Mouse (Mus musculus) liver, postnatal 0 days (tissue): ENCODE measurements at regions not wholly inside any gene's neighbourhood (a gene's known extent, or its start where the extent isn't known, plus 50 kb on each side); places are given as distances from the start of the nearest gene placed in this dataset.

Experiments
- ATAC-seq: fragments of 200-750 bp; cut with Nextera tagmentation; 2 replicates; pipeline ENCODE4 v1.8.0; 2017; ENCODE audit warnings: mild to moderate bottlenecking, moderate library complexity
- DNase-seq: peaks from one replicate; pipeline ENCODE4 v3.0.0-alpha.2; 2016
- H3K27ac ChIP-seq: fragments of 300-500 bp; sonication (generic); 2 replicates; pipeline ENCODE4 v1.5.1; 2014; ENCODE audit warnings: antibody characterized with exemption, moderate library complexity, mild to moderate bottlenecking, low read depth
- H3K27me3 ChIP-seq: fragments of 300-500 bp; sonication (generic); 2 replicates; pipeline ENCODE4 v1.6.1; 2014; ENCODE audit warnings: low read length, control low read depth, mixed read lengths; ENCODE audit not compliant: insufficient read depth
- H3K36me3 ChIP-seq: fragments of 300-500 bp; sonication (generic); replicated peaks from 2 replicates; pipeline ENCODE4 v1.6.1; 2014; ENCODE audit warnings: mild to moderate bottlenecking, control low read depth, low read length, moderate library complexity, mixed read lengths; ENCODE audit not compliant: insufficient read depth
- H3K4me1 ChIP-seq: fragments of 300-500 bp; sonication (generic); 2 replicates; pipeline ENCODE4 v1.6.1; 2014; ENCODE audit warnings: antibody characterized with exemption, mild to moderate bottlenecking, control low read depth; ENCODE audit not compliant: insufficient read depth
- H3K4me2 ChIP-seq: fragments of 300-500 bp; sonication (generic); 2 replicates; pipeline ENCODE4 v1.6.1; 2014; ENCODE audit warnings: low read depth, mild to moderate bottlenecking, low read length, moderate library complexity, mixed read lengths
- H3K4me3 ChIP-seq: fragments of 300-500 bp; sonication (generic); 2 replicates; pipeline ENCODE4 v1.5.1; 2014; ENCODE audit warnings: low read depth, low read length
- H3K9ac ChIP-seq: fragments of 300-500 bp; sonication (generic); replicated peaks from 2 replicates; pipeline ENCODE4 v1.6.1; 2014; ENCODE audit warnings: mild to moderate bottlenecking, moderate library complexity
- H3K9me3 ChIP-seq: fragments of 300-500 bp; sonication (generic); 2 replicates; pipeline ENCODE4 v1.6.1; 2016; ENCODE audit warnings: mild to moderate bottlenecking, control low read depth, low read length, mixed read lengths
- CTCF ChIP-seq: sonication (generic); IDR thresholded peaks from 2 replicates; pipeline ENCODE4 v1.5.1; 2016; ENCODE audit warnings: antibody characterized with exemption, low read depth
- EP300 ChIP-seq: IDR thresholded peaks from 2 replicates; pipeline ENCODE4 v1.6.1; 2016; ENCODE audit warnings: antibody characterized with exemption, low read depth, mild to moderate bottlenecking
- WGBS: fragments of 180-500 bp; shearing (Covaris S2); extraction: QIAGEN DNeasy Blood & Tissue Kit; methylation state at CpG from one replicate; pipeline ENCODE4 v1.1.7; 2014; ENCODE audit not compliant: insufficient replicate concordance; 5-methylcytosine and 5-hydroxymethylcytosine counted together

- Histone ChIP-seq H3K27me3 (no peaks in the 10 kb centered on the region), H3K4me3 (no peak overlapping the region), H3K9ac (no peak overlapping the region), H3K9me3 (no peaks in the 10 kb centered on the region), H3K4me2 (no peak overlapping the region), H3K27ac (no peak overlapping the region), H3K4me1 (no peaks in the 10 kb centered on the region), H3K36me3 (no peaks in the 10 kb centered on the region)
- no peak for TF ChIP-seq CTCF
- no peak for TF ChIP-seq EP300
- no peak for DNase-seq
- WGBS = 50% methylated on average over 11 of the region's 11 CpGs
- no peak for ATAC-seq
These were observed 80.6 kb upstream of the Otx2 start for GRCm38 (mm10) chr14:48754080-48754720.

GRCm38 (mm10) chr14:48753517-48754079, 80.0 kb upstream of the Otx2 start:
- H3K4me3 ChIP-seq = no peak overlapping the region
- H3K27ac ChIP-seq = no peak overlapping the region
- no peaks in the 10 kb centered on the region for H3K36me3 ChIP-seq
- TF ChIP-seq CTCF = no peak
- no peak for TF ChIP-seq EP300
- no peak for DNase-seq
- no peak overlapping the region for H3K9ac ChIP-seq
- WGBS = 61% methylated on average over 10 of the region's 10 CpGs
- no peaks in the 10 kb centered on the region for H3K27me3 ChIP-seq
- no peaks in the 10 kb centered on the region for H3K9me3 ChIP-seq
- H3K4me2 ChIP-seq = no peak overlapping the region
- no peaks in the 10 kb centered on the region for H3K4me1 ChIP-seq
- no peak for ATAC-seq

GRCm38 (mm10) chr14:48753084-48753483, 79.5 kb upstream of the Otx2 start:
- H3K27ac ChIP-seq = no peak overlapping the region
- no peak overlapping the region for H3K9ac ChIP-seq
- no peak overlapping the region for H3K4me3 ChIP-seq
- no peaks in the 10 kb centered on the region for H3K9me3 ChIP-seq
- no peak for TF ChIP-seq EP300
- TF ChIP-seq CTCF = no peak
- no peaks in the 10 kb centered on the region for H3K27me3 ChIP-seq
- no peak overlapping the region for H3K4me2 ChIP-seq
- H3K36me3 ChIP-seq = no peaks in the 10 kb centered on the region
- 67% methylated on average over 7 of the region's 7 CpGs for WGBS
- no peaks in the 10 kb centered on the region for H3K4me1 ChIP-seq
- ATAC-seq (no peak), DNase-seq (no peak)

- H3K4me2 ChIP-seq = 0 out of 2 replicates have a peak overlapping the region, but pooled peaks have one; percentile 16
- no peak overlapping the region for H3K27ac ChIP-seq
- H3K9ac ChIP-seq = no peak overlapping the region
- TF ChIP-seq EP300 (no peak), CTCF (no peak)
- WGBS = 39% methylated on average over 8 of the region's 8 CpGs
- no peaks in the 10 kb centered on the region for H3K4me1 ChIP-seq
- H3K27me3 ChIP-seq = no peaks in the 10 kb centered on the region
- H3K9me3 ChIP-seq = no peaks in the 10 kb centered on the region
- no peaks in the 10 kb centered on the region for H3K36me3 ChIP-seq
- no peak for DNase-seq
- no peak overlapping the region for H3K4me3 ChIP-seq
- ATAC-seq = no peak
These were observed 78.9 kb upstream of the Otx2 start for GRCm38 (mm10) chr14:48752579-48752905.

- TF ChIP-seq CTCF = no peak
- no peak for TF ChIP-seq EP300
- H3K27ac ChIP-seq = no peak overlapping the region
- H3K9me3 ChIP-seq = no peaks in the 10 kb centered on the region
- H3K27me3 ChIP-seq = no peaks in the 10 kb centered on the region
- H3K9ac ChIP-seq = no peak overlapping the region
- H3K4me1 ChIP-seq = no peaks in the 10 kb centered on the region
- H3K4me3 ChIP-seq = no peak overlapping the region
- no peak for ATAC-seq
- no peak for DNase-seq
- WGBS = 13% methylated on average over 18 of the region's 18 CpGs
- peak overlapping the region; percentile 16; the same call in 1 of the 2 replicates for H3K4me2 ChIP-seq
- no peaks in the 10 kb centered on the region for H3K36me3 ChIP-seq
These were observed 78.3 kb upstream of the Otx2 start for GRCm38 (mm10) chr14:48751751-48752578.

GRCm38 (mm10) chr14:48750994-48751393, 77.4 kb upstream of the Otx2 start:
- Histone ChIP-seq H3K9ac (no peak overlapping the region), H3K9me3 (no peaks in the 10 kb centered on the region), H3K4me1 (no peaks in the 10 kb centered on the region), H3K4me2 (no peak overlapping the region), H3K27ac (no peak overlapping the region), H3K27me3 (no peaks in the 10 kb centered on the region), H3K36me3 (no peaks in the 10 kb centered on the region), H3K4me3 (no peak overlapping the region)
- ATAC-seq (no peak), DNase-seq (no peak)
- WGBS = 40% methylated on average over 6 of the region's 6 CpGs
- TF ChIP-seq EP300 (no peak), CTCF (no peak)
